Mouse (Mus musculus) midbrain, embryonic 13.5 days (tissue): ENCODE data around the gene Prm2. TPM values are rescaled to one million over a fixed set of nuclear protein-coding genes. Genes with fewer than 3 reads are reported as not detected.

Source experiments
- ATAC-seq: fragments of 200-750 bp; cut with Nextera tagmentation; 2 replicates; pipeline ENCODE4 v1.8.0; 2017; ENCODE audit warnings: mild to moderate bottlenecking, moderate TSS enrichment, moderate library complexity
- H3K27ac ChIP-seq: fragments of 300-500 bp; sonication (generic); 2 replicates; pipeline ENCODE4 v1.5.1; 2015; ENCODE audit warnings: inconsistent platforms, mild to moderate bottlenecking, moderate library complexity
- H3K27me3 ChIP-seq: fragments of 300-500 bp; sonication (generic); 2 replicates; pipeline ENCODE4 v1.6.1; 2015; ENCODE audit warnings: mild to moderate bottlenecking, inconsistent platforms
- H3K36me3 ChIP-seq: fragments of 300-500 bp; sonication (generic); 2 replicates; pipeline ENCODE4 v1.6.1; 2015; ENCODE audit warnings: mild to moderate bottlenecking, inconsistent platforms
- H3K4me1 ChIP-seq: fragments of 300-500 bp; sonication (generic); replicated peaks from 2 replicates; pipeline ENCODE4 v1.6.1; 2015; ENCODE audit warnings: inconsistent platforms
- H3K4me2 ChIP-seq: fragments of 300-500 bp; sonication (generic); replicated peaks from 2 replicates; pipeline ENCODE4 v1.6.1; 2015; ENCODE audit warnings: moderate library complexity, mild to moderate bottlenecking, inconsistent platforms
- H3K4me3 ChIP-seq: fragments of 300-500 bp; sonication (generic); replicated peaks from 2 replicates; pipeline ENCODE4 v1.5.1; 2015; ENCODE audit warnings: mild to moderate bottlenecking, inconsistent platforms
- H3K9ac ChIP-seq: fragments of 300-500 bp; sonication (generic); replicated peaks from 2 replicates; pipeline ENCODE4 v1.6.1; 2015; ENCODE audit warnings: mild to moderate bottlenecking, inconsistent platforms
- H3K9me3 ChIP-seq: fragments of 300-500 bp; sonication (generic); 2 replicates; pipeline ENCODE4 v1.6.1; 2016; ENCODE audit warnings: mild to moderate bottlenecking, inconsistent platforms
- WGBS: fragments of 180-500 bp; shearing (Covaris S2); methylation state at CpG from one replicate; pipeline ENCODE4 v1.1.7; 2015; 5-methylcytosine and 5-hydroxymethylcytosine counted together
- polyA plus RNA-seq: library from polyadenylated mRNA; unstranded; fragments of >200 nt; fragmentation: Nextera tagmentation; extraction: Ambion mirVana; gene quantifications from 2 replicates; pipeline ENCODE4 v1.2.1, GENCODE M21; 2015

Prm2 gene
- polyA plus RNA-seq, 1 experiment from 2014 or later = not detected

- H3K27me3 ChIP-seq = peaks cover 6% of the 10 kb centered on the region; the same call in 1 of the 2 replicates
- H3K36me3 ChIP-seq = no peaks in the 10 kb centered on the region
- no peaks in the 10 kb centered on the region for H3K9me3 ChIP-seq
- no peak overlapping the region for H3K4me3 ChIP-seq
- no peak overlapping the region for H3K4me2 ChIP-seq
- no peaks in the 10 kb centered on the region for H3K4me1 ChIP-seq
- no peak overlapping the region for H3K9ac ChIP-seq
- 61% methylated on average over 4 of the region's 4 CpGs for WGBS
- no peak overlapping the region for H3K27ac ChIP-seq
- ATAC-seq = no peak; the same call in 1 of the 2 replicates
Measured at GRCm38 (mm10) chr16:10770531-10771325, 25.2 kb downstream of the Prm2 start.

GRCm38 (mm10) chr16:10769661-10770060 lies 26.3 kb downstream of the Prm2 start:
- Histone ChIP-seq H3K9me3 (no peaks in the 10 kb centered on the region), H3K4me2 (no peak overlapping the region), H3K27ac (no peak overlapping the region), H3K9ac (no peak overlapping the region), H3K36me3 (no peaks in the 10 kb centered on the region), H3K4me3 (no peak overlapping the region), H3K4me1 (no peaks in the 10 kb centered on the region), H3K27me3 (peaks cover 6% of the 10 kb centered on the region; the same call in 1 of the 2 replicates)
- ATAC-seq = no peak
- WGBS = 49% methylated on average over 2 of the region's 2 CpGs

- no peak overlapping the region for H3K4me2 ChIP-seq
- no peaks in the 10 kb centered on the region for H3K4me1 ChIP-seq
- 69% methylated on average over 9 of the region's 9 CpGs for WGBS
- H3K27ac ChIP-seq = no peak overlapping the region
- no peaks in the 10 kb centered on the region for H3K36me3 ChIP-seq
- H3K9ac ChIP-seq = no peak overlapping the region
- no peak for ATAC-seq
- H3K27me3 ChIP-seq = peaks cover 6% of the 10 kb centered on the region; the same call in 1 of the 2 replicates
- no peak overlapping the region for H3K4me3 ChIP-seq
- no peaks in the 10 kb centered on the region for H3K9me3 ChIP-seq
Measured at GRCm38 (mm10) chr16:10768821-10769220, 27.1 kb downstream of the Prm2 start.

- no peak overlapping the region for H3K4me3 ChIP-seq
- H3K36me3 ChIP-seq = no peaks in the 10 kb centered on the region
- H3K9me3 ChIP-seq = no peaks in the 10 kb centered on the region
- 44% methylated on average over 4 of the region's 4 CpGs for WGBS
- H3K4me2 ChIP-seq = no peak overlapping the region
- peaks cover 6% of the 10 kb centered on the region; the same call in 1 of the 2 replicates for H3K27me3 ChIP-seq
- H3K27ac ChIP-seq = no peak overlapping the region
- no peak for ATAC-seq
- no peak overlapping the region for H3K9ac ChIP-seq
- no peaks in the 10 kb centered on the region for H3K4me1 ChIP-seq
Measured at GRCm38 (mm10) chr16:10767158-10767557, 28.8 kb downstream of the Prm2 start.

- H3K9me3 ChIP-seq = no peaks in the 10 kb centered on the region
- WGBS = 68% methylated on average over 2 of the region's 2 CpGs
- H3K4me1 ChIP-seq = no peaks in the 10 kb centered on the region
- peaks cover under 1% of the 10 kb centered on the region; the same call in 1 of the 2 replicates for H3K27me3 ChIP-seq
- H3K36me3 ChIP-seq = no peaks in the 10 kb centered on the region
- no peak overlapping the region for H3K9ac ChIP-seq
- H3K4me3 ChIP-seq = no peak overlapping the region
- H3K4me2 ChIP-seq = no peak overlapping the region
- no peak for ATAC-seq
- no peak overlapping the region for H3K27ac ChIP-seq
Measured at GRCm38 (mm10) chr16:10764323-10764722, 31.6 kb downstream of the Prm2 start.

- no peak for ATAC-seq
- Histone ChIP-seq H3K27ac (no peak overlapping the region), H3K9ac (no peak overlapping the region), H3K36me3 (no peaks in the 10 kb centered on the region), H3K4me3 (no peak overlapping the region), H3K9me3 (no peaks in the 10 kb centered on the region), H3K4me1 (no peaks in the 10 kb centered on the region), H3K4me2 (no peak overlapping the region), H3K27me3 (no peaks in the 10 kb centered on the region)
- 67% methylated on average over 6 of the region's 6 CpGs for WGBS
Measured at GRCm38 (mm10) chr16:10763540-10764264, 32.2 kb downstream of the Prm2 start.

GRCm38 (mm10) chr16:10762569-10763180 lies 33.3 kb downstream of the Prm2 start:
- no peak overlapping the region for H3K4me2 ChIP-seq
- no peaks in the 10 kb centered on the region for H3K4me1 ChIP-seq
- 78% methylated on average over 5 of the region's 5 CpGs for WGBS
- no peak overlapping the region for H3K27ac ChIP-seq
- no peaks in the 10 kb centered on the region for H3K36me3 ChIP-seq
- no peaks in the 10 kb centered on the region for H3K27me3 ChIP-seq
- ATAC-seq = no peak
- no peaks in the 10 kb centered on the region for H3K9me3 ChIP-seq
- no peak overlapping the region for H3K9ac ChIP-seq
- H3K4me3 ChIP-seq = no peak overlapping the region

GRCm38 (mm10) chr16:10761182-10761581 lies 34.8 kb downstream of the Prm2 start:
- Histone ChIP-seq H3K27ac (no peak overlapping the region), H3K36me3 (no peaks in the 10 kb centered on the region), H3K4me3 (no peak overlapping the region), H3K4me1 (no peaks in the 10 kb centered on the region), H3K27me3 (no peaks in the 10 kb centered on the region), H3K4me2 (no peak overlapping the region), H3K9ac (no peak overlapping the region), H3K9me3 (no peaks in the 10 kb centered on the region)
- no peak for ATAC-seq
- WGBS = 80% methylated on average over 8 of the region's 8 CpGs

- H3K4me1 ChIP-seq = no peaks in the 10 kb centered on the region
- H3K4me3 ChIP-seq = no peak overlapping the region
- H3K27ac ChIP-seq = no peak overlapping the region
- no peaks in the 10 kb centered on the region for H3K27me3 ChIP-seq
- H3K9ac ChIP-seq = no peak overlapping the region
- ATAC-seq = no peak
- no peaks in the 10 kb centered on the region for H3K36me3 ChIP-seq
- H3K9me3 ChIP-seq = no peaks in the 10 kb centered on the region
- H3K4me2 ChIP-seq = no peak overlapping the region
- 84% methylated on average over 5 of the region's 6 CpGs for WGBS
Measured at GRCm38 (mm10) chr16:10756168-10756567, 39.8 kb downstream of the Prm2 start.

- WGBS = 92% methylated on average over 3 of the region's 3 CpGs
- H3K4me1 ChIP-seq = 0 out of 2 replicates have a peak, but pooled peaks cover 2% of the 10 kb centered on the region
- no peak overlapping the region for H3K4me3 ChIP-seq
- no peak overlapping the region for H3K4me2 ChIP-seq
- no peaks in the 10 kb centered on the region for H3K36me3 ChIP-seq
- H3K9me3 ChIP-seq = no peaks in the 10 kb centered on the region
- no peaks in the 10 kb centered on the region for H3K27me3 ChIP-seq
- H3K9ac ChIP-seq = no peak overlapping the region
- no peak overlapping the region for H3K27ac ChIP-seq
- 0 out of 2 replicates have a peak, but pooled peaks have one; percentile 21 for ATAC-seq
Measured at GRCm38 (mm10) chr16:10754521-10755296, 41.2 kb downstream of the Prm2 start.

- Histone ChIP-seq H3K9ac (no peak overlapping the region), H3K4me3 (no peak overlapping the region), H3K36me3 (no peaks in the 10 kb centered on the region), H3K27ac (no peak overlapping the region), H3K4me1 (0 out of 2 replicates have a peak, but pooled peaks cover 3% of the 10 kb centered on the region), H3K27me3 (no peaks in the 10 kb centered on the region), H3K4me2 (no peak overlapping the region), H3K9me3 (no peaks in the 10 kb centered on the region)
- 76% methylated on average over 7 of the region's 7 CpGs for WGBS
- ATAC-seq = no peak; the same call in 1 of the 2 replicates
Measured at GRCm38 (mm10) chr16:10749824-10750223, 46.1 kb downstream of the Prm2 start.
